Mouse (Mus musculus): Measurements from ENCODE around the gene Smpd2. TPM values are rescaled to one million over a fixed set of nuclear protein-coding genes. Genes with fewer than 3 reads are reported as not detected.

Smpd2 gene
- total and polyA plus RNA-seq, 3 experiments, result 8.9 to 15.4 (median 11.3) TPM

GRCm38 (mm10) chr10:41519640-41520409 lies 29.7 kb upstream of the Smpd2 start (continued):
- TF ChIP-seq POLR2AphosphoS2 (IDR thresholded peaks at IDR 0.05; ENCODE audit: low read depth, low read length), result no peak
- 0 out of 2 replicates have a peak, but pooled peaks have one; percentile 21 for TF ChIP-seq CHD1 (IDR thresholded peaks at IDR 0.05; ENCODE audit: low read depth, low read length)
- TF ChIP-seq HCFC1 (IDR thresholded peaks at IDR 0.05; ENCODE audit: low read depth, low read length), result no peak
- no peak for TF ChIP-seq TCF12 (IDR thresholded peaks at IDR 0.05; ENCODE audit: low read depth, low read length)
- TF ChIP-seq PAX5 (IDR thresholded peaks at IDR 0.05; ENCODE audit: low read length), result no peak
- TF ChIP-seq MEF2A (IDR thresholded peaks at IDR 0.05; ENCODE audit: borderline replicate concordance, low read depth, low read length), result no peak
- 0 out of 2 replicates have a peak, but pooled peaks have one; percentile 7 for TF ChIP-seq MAZ (IDR thresholded peaks at IDR 0.05; ENCODE audit: low read depth, low read length)
- TF ChIP-seq NELFE (IDR thresholded peaks at IDR 0.05; ENCODE audit: low read depth, low read length), result no peak
- TF ChIP-seq RCOR1 (conservative IDR thresholded peaks at IDR 0.05; ENCODE audit: low read depth, low read length), result no peak
- TF ChIP-seq EP300 (IDR thresholded peaks at IDR 0.05; ENCODE audit: low read length), result 0 out of 2 replicates have a peak, but pooled peaks have one; percentile 20
- peak; percentile 63 for TF ChIP-seq IRF4 (IDR thresholded peaks at IDR 0.05; ENCODE audit: low read depth, low read length)
- peak; percentile 40 for TF ChIP-seq MYC (IDR thresholded peaks at IDR 0.05; ENCODE audit: low read depth, low read length)

DNA sequence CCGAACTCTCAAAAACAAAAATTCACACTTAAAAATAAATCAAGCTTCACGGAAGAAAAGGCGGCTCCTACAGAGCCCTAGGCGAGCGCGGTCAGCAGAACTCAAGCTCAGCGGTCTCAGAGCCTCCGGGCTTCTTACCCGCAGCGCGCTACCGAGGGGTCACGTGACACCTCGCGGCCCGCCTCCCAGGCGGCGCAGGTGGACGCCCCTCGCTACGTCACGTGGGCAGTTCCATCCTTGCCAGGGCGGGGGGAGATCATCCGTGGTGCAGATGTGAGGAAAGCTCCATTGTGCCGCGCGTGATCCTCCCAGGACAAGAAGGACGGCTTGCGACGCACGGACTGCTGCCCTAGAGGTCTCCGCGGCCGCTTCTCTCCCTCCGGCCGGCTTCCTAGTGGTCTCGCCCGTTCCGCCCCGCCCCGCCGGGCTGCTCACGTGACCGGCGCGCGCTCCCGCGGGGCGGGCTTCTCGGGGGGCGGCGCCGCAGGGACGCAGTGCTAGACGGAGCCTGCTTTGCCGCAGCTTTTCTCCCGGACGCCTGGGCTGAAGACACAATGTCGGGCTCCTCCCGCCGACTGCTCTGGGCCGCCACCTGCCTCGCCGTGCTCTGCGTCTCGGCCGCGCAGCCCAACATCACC lies 28.9 kb upstream of the Smpd2 start, which contains the start of gene Cd164:
Gene Cd164 (plus strand): TSS at position 434 of the 638 bp plus-strand sequence.
- in situ Hi-C loops (cut with MboI; ENCODE audit: low pct_ligation_motif_present, low pct_unique_long_range_greater_than_20kb, low sequenced_read_pairs), result loop anchor here (5.0 to 25.0 kb wide), 3 partner anchors 163 to 443 kb away; partner anchors contain the start of genes Cep57l1 and Sesn1
- Histone ChIP-seq H3K27ac (ENCODE audit: insufficient read depth, low read depth) (peak within 1 kb of the TSS; percentile 88), H3K4me3 (replicated peaks in 1 of 3; ENCODE audit: low read depth in 2 of 3, low read length in 2 of 3, poor library complexity in 1 of 3) (peak within 1 kb of the TSS; percentile 91 to 96 (median 94)), H3K9me3 (replicated peaks; ENCODE audit: low read length) (no peaks in the 10 kb centered on the region), H3K36me3 (replicated peaks in 1 of 2; ENCODE audit: control insufficient read depth in 1 of 2, insufficient read depth in 1 of 2, low read length in 1 of 2) (peaks cover 6 to 16% of the 10 kb centered on the region in 2 experiments), H3K27me3 (replicated peaks) (no peaks in the 10 kb centered on the region), H3K79me2 (replicated peaks; ENCODE audit: control insufficient read depth, extremely low read depth, insufficient read depth, poor library complexity, severe bottlenecking) (peaks cover 41% of the 10 kb centered on the region), H3K4me1 (ENCODE audit: control insufficient read depth in 1 of 2, insufficient read depth in 2 of 2) (peaks cover 14 to 47% of the 10 kb centered on the region in 2 experiments), H3K9ac (ENCODE audit: insufficient read depth, low read depth) (peak within 1 kb of the TSS; percentile 85), H3K4me2 (ENCODE audit: insufficient read depth, low read depth, poor library complexity, severe bottlenecking) (peak within 1 kb of the TSS; percentile 68)
- dilution Hi-C loops (cut with MboI; ENCODE audit: extremely low pct_ligation_motif_present, extremely low pct_unique_long_range_greater_than_20kb, low sequenced_read_pairs), result no loop called here
- peak; percentile 84 for DNase-seq (ENCODE audit: extremely low read depth)
- TF ChIP-seq MEF2A (IDR thresholded peaks at IDR 0.05; ENCODE audit: borderline replicate concordance, low read depth, low read length) (0 out of 2 replicates have a peak, but pooled peaks have one; percentile 31), PAX5 (IDR thresholded peaks at IDR 0.05; ENCODE audit: low read length) (no peak), CTCF (conservative IDR thresholded peaks at IDR 0.05 in 1 of 2, IDR thresholded peaks at IDR 0.05 in 1 of 2; ENCODE audit: low read depth in 2 of 2, low read length in 2 of 2) (no peak), NRF1 (IDR thresholded peaks at IDR 0.05; ENCODE audit: low read depth, low read length) (peak; percentile 50), CHD1 (IDR thresholded peaks at IDR 0.05; ENCODE audit: low read depth, low read length) (peak; percentile 99), POLR2AphosphoS2 (IDR thresholded peaks at IDR 0.05; ENCODE audit: low read depth, low read length) (peak; percentile 67; the same call in 1 of the 2 replicates), EP300 (IDR thresholded peaks at IDR 0.05; ENCODE audit: low read length) (no peak), ZKSCAN1 (IDR thresholded peaks at IDR 0.05; ENCODE audit: borderline replicate concordance, low read depth, low read length) (no peak), USF2 (conservative IDR thresholded peaks at IDR 0.05; ENCODE audit: low read depth, low read length) (peak; percentile 97), E2F4 (IDR thresholded peaks at IDR 0.05; ENCODE audit: insufficient replicate concordance, low read depth, low read length) (no peak), ETS1 (conservative IDR thresholded peaks at IDR 0.05; ENCODE audit: low read depth, low read length) (no peak), MAZ (IDR thresholded peaks at IDR 0.05; ENCODE audit: low read depth, low read length) (peak; percentile 42; the same call in 1 of the 2 replicates), ZNF384 (IDR thresholded peaks at IDR 0.05; ENCODE audit: low read depth, low read length) (no peak), MAX (IDR thresholded peaks at IDR 0.05; ENCODE audit: low read length) (peak; percentile 92), MXI1 (IDR thresholded peaks at IDR 0.05; ENCODE audit: low read depth, low read length) (no peak), GABPA (IDR thresholded peaks at IDR 0.05; ENCODE audit: insufficient replicate concordance, low read depth, low read length) (no peak), JUND (conservative IDR thresholded peaks at IDR 0.05; ENCODE audit: low read depth, low read length) (no peak), RCOR1 (conservative IDR thresholded peaks at IDR 0.05; ENCODE audit: low read depth, low read length) (peak; percentile 5; the same call in 1 of the 2 replicates), KAT2A (IDR thresholded peaks at IDR 0.05; ENCODE audit: insufficient replicate concordance, low read length) (no peak), ELF1 (IDR thresholded peaks at IDR 0.05; ENCODE audit: low read depth, low read length) (0 out of 2 replicates have a peak, but pooled peaks have one; percentile 11), TCF12 (IDR thresholded peaks at IDR 0.05; ENCODE audit: low read depth, low read length) (peak; percentile 94), HCFC1 (IDR thresholded peaks at IDR 0.05; ENCODE audit: low read depth, low read length) (peak; percentile 22; the same call in 1 of the 2 replicates), JUN (IDR thresholded peaks at IDR 0.05; ENCODE audit: insufficient read depth, low read depth, low read length) (no peak), IRF4 (IDR thresholded peaks at IDR 0.05; ENCODE audit: low read depth, low read length) (no peak; the same call in 1 of the 2 replicates), MAFK (IDR thresholded peaks at IDR 0.05; ENCODE audit: insufficient replicate concordance, low read length) (no peak; the same call in 1 of the 2 replicates), SIN3A (IDR thresholded peaks at IDR 0.05; ENCODE audit: low read length) (0 out of 2 replicates have a peak, but pooled peaks have one; percentile 9), TBP (conservative IDR thresholded peaks at IDR 0.05; ENCODE audit: low read depth, low read length) (peak; percentile 86), CHD2 (IDR thresholded peaks at IDR 0.05; ENCODE audit: low read length) (no peak), UBTF (IDR thresholded peaks at IDR 0.05; ENCODE audit: low read depth, low read length) (no peak)

Measured in CH12.LX (cell line).